Mouse (Mus musculus): ENCODE data around the gene Ptpn20.

GRCm38 (mm10) chr14:33689044-33689443 is 100.0 kb downstream of the Ptpn20 start:
- no peak for TF ChIP-seq CTCF (IDR thresholded peaks at IDR 0.05; ENCODE audit: control insufficient read depth, insufficient read depth, insufficient replicate concordance, low read depth, low read length)
- no peak for TF ChIP-seq POLR2A (IDR thresholded peaks at IDR 0.05; ENCODE audit: control insufficient read depth, low read depth, low read length)
